Mouse (Mus musculus): ENCODE measurements around the gene Exoc3l4.

Gene Exoc3l4

GRCm38 (mm10) chr12:111428364-111428763 is 11.5 kb downstream of the Exoc3l4 start:
- Histone ChIP-seq H3K4me1 (replicated peaks; ENCODE audit: low read depth, low read length) (peaks cover 86% of the 10 kb centered on the region), H3K9me3 (ENCODE audit: low read length) (no peaks in the 10 kb centered on the region), H3K4me3 (replicated peaks; ENCODE audit: low read length) (no peak overlapping the region), H3K27me3 (ENCODE audit: insufficient read depth, low read length) (peaks cover 93% of the 10 kb centered on the region), H3K36me3 (ENCODE audit: insufficient read depth, low read length) (no peaks in the 10 kb centered on the region)
- TF ChIP-seq POU5F1 (IDR thresholded peaks at IDR 0.05; ENCODE audit: borderline replicate concordance, low read length) (no peak), CTCF (conservative IDR thresholded peaks at IDR 0.05; ENCODE audit: low read length) (no peak), NANOG (IDR thresholded peaks at IDR 0.05; ENCODE audit: borderline replicate concordance, low read length) (no peak)

DNA sequence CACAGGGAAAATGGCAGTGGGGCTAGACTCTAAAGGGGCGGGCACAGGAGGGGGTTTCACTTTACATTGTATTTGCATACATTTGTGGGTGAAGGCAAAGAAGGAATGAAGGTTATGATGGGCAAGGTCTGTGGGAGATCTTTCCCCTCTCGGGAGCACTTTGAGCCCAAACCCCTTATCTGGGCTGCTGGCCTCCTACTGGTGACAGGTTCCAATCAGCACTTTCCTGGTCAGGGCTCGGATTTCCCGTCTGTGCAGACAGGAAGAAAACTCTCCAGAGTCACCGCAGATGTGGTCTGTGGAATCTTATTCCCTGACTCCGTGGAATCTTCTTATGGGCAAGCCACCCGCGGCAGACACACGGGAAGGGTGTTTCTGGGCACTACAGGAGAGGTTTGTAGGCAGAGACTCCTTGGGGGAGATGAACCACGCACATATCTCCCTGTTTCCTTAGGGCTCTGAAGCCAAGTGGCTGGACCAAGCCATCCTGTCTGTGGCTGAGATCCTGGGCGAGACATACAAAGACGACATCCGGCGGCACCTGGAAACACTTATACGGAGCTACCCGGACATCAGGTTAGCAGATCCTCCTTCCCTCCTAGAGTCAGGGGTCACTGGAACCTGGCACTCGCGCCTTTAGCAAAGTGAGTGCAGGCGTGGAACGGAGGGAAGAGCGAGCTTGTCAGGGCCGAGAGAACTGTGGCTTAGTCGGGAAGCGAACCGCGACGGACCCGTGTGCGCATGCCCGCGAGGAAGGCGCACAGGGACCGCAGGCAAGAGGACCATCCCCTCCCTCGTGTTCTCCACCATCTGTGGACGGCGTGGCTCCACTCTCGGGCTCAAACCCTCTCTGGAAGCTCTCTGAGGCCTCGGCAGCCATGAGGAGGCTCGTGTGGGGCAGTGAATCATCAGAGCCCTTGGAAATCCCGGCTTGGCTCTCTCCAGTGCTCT is 12.4 kb downstream of the Exoc3l4 start:
- no peaks in the 10 kb centered on the region for H3K9me3 ChIP-seq (ENCODE audit: low read length)
- H3K36me3 ChIP-seq (ENCODE audit: insufficient read depth, low read length): no peaks in the 10 kb centered on the region
- H3K4me3 ChIP-seq (replicated peaks; ENCODE audit: low read length): peak overlapping the region; percentile 67
- peaks cover 80% of the 10 kb centered on the region for H3K4me1 ChIP-seq (replicated peaks; ENCODE audit: low read depth, low read length)
- TF ChIP-seq POU5F1 (IDR thresholded peaks at IDR 0.05; ENCODE audit: borderline replicate concordance, low read length) (no peak), NANOG (IDR thresholded peaks at IDR 0.05; ENCODE audit: borderline replicate concordance, low read length) (no peak), CTCF (conservative IDR thresholded peaks at IDR 0.05; ENCODE audit: low read length) (0 out of 2 replicates have a peak, but pooled peaks have one; percentile 12)
- peaks cover 85% of the 10 kb centered on the region for H3K27me3 ChIP-seq (ENCODE audit: insufficient read depth, low read length)

- no peak for TF ChIP-seq CTCF (conservative IDR thresholded peaks at IDR 0.05; ENCODE audit: low read length)
- no peak for TF ChIP-seq NANOG (IDR thresholded peaks at IDR 0.05; ENCODE audit: borderline replicate concordance, low read length)
- no peak for TF ChIP-seq POU5F1 (IDR thresholded peaks at IDR 0.05; ENCODE audit: borderline replicate concordance, low read length)
- H3K4me3 ChIP-seq (replicated peaks; ENCODE audit: low read length): peak overlapping the region; percentile 67
- no peaks in the 10 kb centered on the region for H3K9me3 ChIP-seq (ENCODE audit: low read length)
- H3K36me3 ChIP-seq (ENCODE audit: insufficient read depth, low read length): no peaks in the 10 kb centered on the region
- H3K27me3 ChIP-seq (ENCODE audit: insufficient read depth, low read length): peaks cover 85% of the 10 kb centered on the region
- H3K4me1 ChIP-seq (replicated peaks; ENCODE audit: low read depth, low read length): peaks cover 79% of the 10 kb centered on the region
Observed at GRCm38 (mm10) chr12:111430049-111430867, 13.4 kb downstream of the Exoc3l4 start.

- peak overlapping the region; percentile 67 for H3K4me3 ChIP-seq (replicated peaks; ENCODE audit: low read length)
- H3K36me3 ChIP-seq (ENCODE audit: insufficient read depth, low read length): no peaks in the 10 kb centered on the region
- H3K27me3 ChIP-seq (ENCODE audit: insufficient read depth, low read length): peaks cover 84% of the 10 kb centered on the region
- H3K9me3 ChIP-seq (ENCODE audit: low read length): no peaks in the 10 kb centered on the region
- H3K4me1 ChIP-seq (replicated peaks; ENCODE audit: low read depth, low read length): peaks cover 72% of the 10 kb centered on the region
- TF ChIP-seq CTCF (conservative IDR thresholded peaks at IDR 0.05; ENCODE audit: low read length): no peak
- TF ChIP-seq POU5F1 (IDR thresholded peaks at IDR 0.05; ENCODE audit: borderline replicate concordance, low read length): no peak
- TF ChIP-seq NANOG (IDR thresholded peaks at IDR 0.05; ENCODE audit: borderline replicate concordance, low read length): no peak
Observed at GRCm38 (mm10) chr12:111430868-111431817, 14.3 kb downstream of the Exoc3l4 start.

- no peak overlapping the region for H3K4me3 ChIP-seq (replicated peaks; ENCODE audit: low read length)
- no peaks in the 10 kb centered on the region for H3K9me3 ChIP-seq (ENCODE audit: low read length)
- H3K36me3 ChIP-seq (ENCODE audit: insufficient read depth, low read length): no peaks in the 10 kb centered on the region
- peaks cover 85% of the 10 kb centered on the region for H3K27me3 ChIP-seq (ENCODE audit: insufficient read depth, low read length)
- TF ChIP-seq POU5F1 (IDR thresholded peaks at IDR 0.05; ENCODE audit: borderline replicate concordance, low read length): no peak
- no peak for TF ChIP-seq NANOG (IDR thresholded peaks at IDR 0.05; ENCODE audit: borderline replicate concordance, low read length)
- no peak for TF ChIP-seq CTCF (conservative IDR thresholded peaks at IDR 0.05; ENCODE audit: low read length)
- H3K4me1 ChIP-seq (replicated peaks; ENCODE audit: low read depth, low read length): peaks cover 67% of the 10 kb centered on the region
Observed at GRCm38 (mm10) chr12:111432097-111432496, 15.3 kb downstream of the Exoc3l4 start.

DNA sequence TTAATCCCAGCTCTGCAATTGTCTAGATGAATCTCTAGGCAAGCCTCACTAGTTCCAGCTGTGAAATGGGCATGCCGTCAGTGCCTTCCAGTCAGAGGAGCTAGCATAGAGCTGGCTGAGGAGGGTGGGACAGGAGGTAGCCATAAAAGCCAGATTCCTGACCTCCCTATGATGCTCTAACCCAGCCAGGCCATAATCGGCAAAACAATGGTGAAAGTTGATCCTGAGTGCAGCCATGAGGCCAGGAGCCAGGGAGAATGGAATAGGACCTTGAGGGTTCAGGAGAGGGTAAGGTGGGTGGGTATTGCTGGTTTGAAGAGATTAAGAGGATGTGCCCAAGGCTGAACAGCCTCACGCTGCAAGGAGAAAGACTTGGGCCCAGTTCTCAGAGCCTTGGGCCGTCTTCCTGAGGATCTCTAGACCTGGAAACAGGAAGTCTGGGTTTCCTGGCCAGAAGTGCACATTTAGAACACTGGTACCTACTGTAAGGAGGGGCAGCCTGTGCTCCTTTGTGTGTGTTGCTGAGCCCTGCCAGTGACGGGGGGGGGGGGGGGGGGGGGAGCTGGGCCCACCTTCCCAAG is 16.0 kb downstream of the Exoc3l4 start:
- Histone ChIP-seq H3K9me3 (ENCODE audit: low read length) (no peaks in the 10 kb centered on the region), H3K4me1 (replicated peaks; ENCODE audit: low read depth, low read length) (peaks cover 62% of the 10 kb centered on the region), H3K36me3 (ENCODE audit: insufficient read depth, low read length) (no peaks in the 10 kb centered on the region), H3K4me3 (replicated peaks; ENCODE audit: low read length) (no peak overlapping the region), H3K27me3 (ENCODE audit: insufficient read depth, low read length) (peaks cover 85% of the 10 kb centered on the region)
- TF ChIP-seq NANOG (IDR thresholded peaks at IDR 0.05; ENCODE audit: borderline replicate concordance, low read length) (peak; percentile 43; the same call in 1 of the 2 replicates), CTCF (conservative IDR thresholded peaks at IDR 0.05; ENCODE audit: low read length) (no peak)

GRCm38 (mm10) chr12:111434164-111434744 is 17.4 kb downstream of the Exoc3l4 start:
- TF ChIP-seq CTCF (conservative IDR thresholded peaks at IDR 0.05; ENCODE audit: low read length) (no peak), POU5F1 (IDR thresholded peaks at IDR 0.05; ENCODE audit: borderline replicate concordance, low read length) (no peak), NANOG (IDR thresholded peaks at IDR 0.05; ENCODE audit: borderline replicate concordance, low read length) (no peak)
- no peaks in the 10 kb centered on the region for H3K9me3 ChIP-seq (ENCODE audit: low read length)
- H3K4me3 ChIP-seq (replicated peaks; ENCODE audit: low read length): no peak overlapping the region
- H3K27me3 ChIP-seq (ENCODE audit: insufficient read depth, low read length): peaks cover 85% of the 10 kb centered on the region
- peaks cover 49% of the 10 kb centered on the region for H3K4me1 ChIP-seq (replicated peaks; ENCODE audit: low read depth, low read length)
- H3K36me3 ChIP-seq (ENCODE audit: insufficient read depth, low read length): no peaks in the 10 kb centered on the region

All from E14TG2a.4 (cell line).